Comparison of ENCODE assay signal across 27 mouse cellular contexts in the genomic region with DNA sequence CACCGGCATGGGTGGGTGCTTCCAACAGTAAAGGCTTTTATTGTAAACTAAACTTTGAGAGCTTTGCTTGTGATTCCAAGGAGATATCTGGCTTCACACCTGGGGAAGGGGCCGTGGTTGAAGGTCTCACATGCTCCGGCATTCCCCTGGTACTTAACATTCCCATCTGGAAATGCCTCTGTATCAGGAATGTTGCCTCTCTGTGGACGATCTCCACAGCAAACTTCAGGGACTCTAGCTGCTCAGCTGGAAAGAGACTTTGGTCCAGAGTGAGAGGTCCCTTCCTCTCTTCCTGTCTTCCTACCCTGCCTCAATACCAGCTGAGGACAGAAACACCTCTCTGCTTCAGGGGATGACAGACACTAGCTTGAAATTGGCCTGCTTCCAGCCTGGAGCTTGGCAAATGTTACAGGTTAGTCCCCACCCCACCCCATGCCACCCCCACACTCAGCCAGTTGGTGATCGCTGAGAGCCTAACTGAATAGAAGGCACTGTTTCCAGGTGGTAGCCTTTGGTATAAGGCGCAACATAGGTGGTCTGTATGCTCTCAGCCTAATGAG. TPM values are rescaled to one million over a fixed set of nuclear protein-coding genes. Genes with fewer than 3 reads are reported as not detected.
A peak's percentile ranks its signal among the peaks of the same experiment; 100 is the strongest.
DNase-seq lines count a peak whose midpoint lies in the region; ATAC-seq lines count a peak whose summit lies in the region.
"Had no signal": no experiment of that assay in that cellular context is flagged by ENCODE, and none has a peak within 500 bp of the region (broad histone marks: within the 10 kb centered on the region; RNA-seq: fewer than 3 reads in every experiment).

No protein-coding gene starts in this region.

- no peaks in the 10 kb centered on the region for H3K27me3 ChIP-seq in heart, embryonic 14.5 days (ENCODE audit: control insufficient read depth, insufficient read depth, low read length)
- H3K27me3 ChIP-seq in kidney, embryonic 16.5 days (ENCODE audit: insufficient read depth, low read length) = no peaks in the 10 kb centered on the region
- H3K27me3 ChIP-seq: embryonic facial prominence, embryonic 12.5 days; forebrain, embryonic 13.5 days; stomach, embryonic 15.5 days had no signal

- peak overlapping the region in 1 of 2 experiments; percentile 38; a peak in 2 of 4 replicates for H3K27ac ChIP-seq in heart, embryonic 14.5 days (replicated peaks in 1 of 2; ENCODE audit: control insufficient read depth in 1 of 2, insufficient read depth in 1 of 2, low read depth in 2 of 2, low read length in 2 of 2)
- no peak overlapping the region for H3K27ac ChIP-seq in kidney, embryonic 16.5 days (ENCODE audit: low read length)
- H3K27ac ChIP-seq: embryonic facial prominence, embryonic 12.5 days; forebrain, embryonic 13.5 days; heart, adult 2 months; liver, embryonic 12.5 days; stomach, embryonic 15.5 days had no signal

- H3K9me3 ChIP-seq in heart, embryonic 14.5 days (ENCODE audit: control insufficient read depth, low read length) = no peaks in the 10 kb centered on the region
- H3K9me3 ChIP-seq in kidney, embryonic 16.5 days (ENCODE audit: low read length) = no peaks in the 10 kb centered on the region
- H3K9me3 ChIP-seq: embryonic facial prominence, embryonic 12.5 days; forebrain, embryonic 13.5 days; liver, embryonic 12.5 days; stomach, embryonic 15.5 days had no signal

- H3K4me3 ChIP-seq in heart, embryonic 14.5 days (ENCODE audit: control insufficient read depth in 1 of 2, insufficient read depth in 1 of 2, low read depth in 1 of 2, low read length in 2 of 2) = no peak overlapping the region
- H3K4me3 ChIP-seq in kidney, embryonic 16.5 days (ENCODE audit: low read length) = no peak overlapping the region
- H3K4me3 ChIP-seq: embryonic facial prominence, embryonic 12.5 days; erythroblast, embryonic 14.5 days; forebrain, embryonic 13.5 days; heart, adult 2 months; liver, embryonic 12.5 days; stomach, embryonic 15.5 days had no signal

- DNase-seq in heart, adult 8-10 months (ENCODE audit: low spot score) = no peak
- no peak for DNase-seq in kidney, adult 8-10 months
- peak; percentile 2 for DNase-seq in NIH3T3 (ENCODE audit: low read depth)
- DNase-seq in kidney, postnatal 25 days = peak; percentile 60 to 77
- DNase-seq in left cerebral cortex, postnatal 25 days (ENCODE audit: low spot score in 2 of 2) = no peak
- DNase-seq: cerebellum, adult 2 months; gastrocnemius, postnatal 10 days; heart, adult 2 months; lung, adult 2 months; retina, postnatal 1 day; thymus, adult 18-20 months had no signal

- 0 out of 2 replicates have a peak overlapping the region, but pooled peaks have one; percentile 8 for H3K4me2 ChIP-seq in heart, embryonic 14.5 days (ENCODE audit: low read length)
- H3K4me2 ChIP-seq in kidney, embryonic 16.5 days (replicated peaks; ENCODE audit: low read depth, low read length) = no peak overlapping the region
- H3K4me2 ChIP-seq: embryonic facial prominence, embryonic 12.5 days; forebrain, embryonic 13.5 days; liver, embryonic 12.5 days; midbrain, embryonic 11.5 days; stomach, embryonic 15.5 days had no signal

- peaks cover 13 to 20% of the 10 kb centered on the region in 2 experiments for H3K4me1 ChIP-seq in heart, embryonic 14.5 days (ENCODE audit: control insufficient read depth in 2 of 2, insufficient read depth in 2 of 2, low read length in 2 of 2)
- H3K4me1 ChIP-seq in kidney, embryonic 16.5 days (ENCODE audit: insufficient read depth, low read length) = peaks cover 5% of the 10 kb centered on the region; the same call in 1 of the 2 replicates
- H3K4me1 ChIP-seq: forebrain, embryonic 13.5 days; liver, embryonic 12.5 days; stomach, embryonic 15.5 days had no signal

- ATAC-seq in heart, embryonic 14.5 days (ENCODE audit: insufficient number of reproducible peaks, insufficient read depth, low FRiP score, low read depth) = no peak
- 0 out of 2 replicates have a peak, but pooled peaks have one; percentile 40 for ATAC-seq in kidney, embryonic 16.5 days (ENCODE audit: low FRiP score, low TSS enrichment)
- ATAC-seq: forebrain, embryonic 13.5 days; hindbrain, embryonic 16.5 days; intestine, embryonic 16.5 days; liver, embryonic 12.5 days had no signal

- WGBS in heart, embryonic 14.5 days = 38% methylated on average over 6 of the region's 6 CpGs
- 67% methylated on average over 6 of the region's 6 CpGs for WGBS in kidney, embryonic 16.5 days

- H3K9ac ChIP-seq in heart, embryonic 14.5 days (ENCODE audit: low read length) = no peak overlapping the region
- no peak overlapping the region for H3K9ac ChIP-seq in kidney, embryonic 16.5 days (replicated peaks; ENCODE audit: low read length)
- H3K9ac ChIP-seq: embryonic facial prominence, embryonic 12.5 days; forebrain, embryonic 13.5 days; liver, embryonic 12.5 days; stomach, embryonic 15.5 days had no signal

- intact Hi-C loops in left cerebral cortex, postnatal 25 days (cut with DNase I) = no loop called here

- no peaks in the 10 kb centered on the region for H3K36me3 ChIP-seq in heart, embryonic 14.5 days (ENCODE audit: control insufficient read depth, insufficient read depth, low read length)
- no peaks in the 10 kb centered on the region for H3K36me3 ChIP-seq in kidney, embryonic 16.5 days (ENCODE audit: insufficient read depth, low read length)
- H3K36me3 ChIP-seq: embryonic facial prominence, embryonic 12.5 days; liver, embryonic 12.5 days; stomach, embryonic 15.5 days had no signal

RNA-seq across cellular contexts. Expression of gene Methig1, which starts 1.4 kb away (rescaled TPM):
- not detected in 2 replicates for polyA plus RNA-seq in heart, embryonic 14.5 days (2014; fragmentation: Nextera tagmentation; extraction: Ambion mirVana)
- under 1 TPM in 1 of 4 experiments, not detected in 3; 0.66 TPM for total RNA-seq in heart, adult 8-10 months (2022)
- 0.60 and 0.94 TPM in 2 replicates for polyA plus RNA-seq in kidney, embryonic 16.5 days (2015; fragmentation: Nextera tagmentation; extraction: Ambion mirVana)
- not detected for total RNA-seq in left cerebral cortex, postnatal 25 days (2021)
- total RNA-seq: common myeloid progenitor, adult 5-6 weeks; gastrocnemius, postnatal 10 days; layer of hippocampus, adult 8-10 months had no signal
- polyA plus RNA-seq: C2C12; cerebellum, adult 2 months; erythroblast, embryonic 14.5 days; forebrain, embryonic 13.5 days; heart, adult 2 months; hindbrain, embryonic 16.5 days; intestine, embryonic 16.5 days; limb, embryonic 11.5 days; liver, embryonic 12.5 days; lung, adult 2 months; midbrain, embryonic 11.5 days; neural tube, embryonic 11.5 days had no signal

RNA-seq across cellular contexts. Expression of gene Mettl7a2, which starts 1.4 kb away (rescaled TPM):
- polyA plus RNA-seq in heart, embryonic 14.5 days (2014; fragmentation: Nextera tagmentation; extraction: Ambion mirVana) = not detected in 2 replicates
- 1 to 10 TPM in 2 of 4 experiments, under 1 TPM in 2; 0.79 to 2.2 (median 0.99) TPM for total RNA-seq in heart, adult 8-10 months (2022)
- 0.41 and 0.60 TPM in 2 replicates for polyA plus RNA-seq in kidney, embryonic 16.5 days (2015; fragmentation: Nextera tagmentation; extraction: Ambion mirVana)
- under 1 TPM; 0.27 to 0.30 TPM for total RNA-seq in left cerebral cortex, postnatal 25 days (2021)
- total RNA-seq: common myeloid progenitor, adult 5-6 weeks had no signal
- polyA plus RNA-seq: C2C12; cerebellum, adult 2 months; embryonic facial prominence, embryonic 12.5 days; erythroblast, embryonic 14.5 days; forebrain, embryonic 13.5 days; heart, adult 2 months; hindbrain, embryonic 16.5 days; intestine, embryonic 16.5 days; limb, embryonic 11.5 days; liver, embryonic 12.5 days; lung, adult 2 months; midbrain, embryonic 11.5 days; stomach, embryonic 15.5 days had no signal

RNA-seq across cellular contexts. Expression of gene Higd1c, which starts 12.8 kb away (rescaled TPM):
- polyA plus RNA-seq in heart, embryonic 14.5 days (2014; fragmentation: Nextera tagmentation; extraction: Ambion mirVana) = not detected in 2 replicates
- total RNA-seq in heart, adult 8-10 months (2022) = not detected
- 0.35 and 1.3 TPM in 2 replicates for polyA plus RNA-seq in kidney, embryonic 16.5 days (2015; fragmentation: Nextera tagmentation; extraction: Ambion mirVana)
- total RNA-seq in left cerebral cortex, postnatal 25 days (2021) = not detected
- total RNA-seq: adrenal gland, adult 18-20 months; common myeloid progenitor, adult 5-6 weeks; gastrocnemius, postnatal 10 days; heart, adult 2 months; layer of hippocampus, adult 8-10 months had no signal
- polyA plus RNA-seq: C2C12; cerebellum, adult 2 months; embryonic facial prominence, embryonic 12.5 days; erythroblast, embryonic 14.5 days; forebrain, embryonic 13.5 days; heart, adult 2 months; hindbrain, embryonic 16.5 days; intestine, embryonic 16.5 days; limb, embryonic 11.5 days; liver, embryonic 12.5 days; lung, adult 2 months; midbrain, embryonic 11.5 days; neural tube, embryonic 11.5 days; stomach, embryonic 15.5 days had no signal

RNA-seq across cellular contexts. Expression of gene Mettl7a3, which starts 16.9 kb away (rescaled TPM):
- polyA plus RNA-seq in heart, embryonic 14.5 days (2014; fragmentation: Nextera tagmentation; extraction: Ambion mirVana) = not detected in 2 replicates
- total RNA-seq in heart, adult 8-10 months (2022) = under 1 TPM in 1 of 4 experiments, not detected in 3; 0.19 TPM
- 0.19 TPM in 1 of 2 replicates, not detected in the other for polyA plus RNA-seq in kidney, embryonic 16.5 days (2015; fragmentation: Nextera tagmentation; extraction: Ambion mirVana)
- total RNA-seq in left cerebral cortex, postnatal 25 days (2021) = under 1 TPM; 0.37 to 0.48 TPM
- total RNA-seq: common myeloid progenitor, adult 5-6 weeks had no signal
- polyA plus RNA-seq: C2C12; erythroblast, embryonic 14.5 days; forebrain, embryonic 13.5 days; intestine, embryonic 16.5 days; limb, embryonic 11.5 days; liver, embryonic 12.5 days; midbrain, embryonic 11.5 days; neural tube, embryonic 11.5 days; stomach, embryonic 15.5 days had no signal

RNA-seq across cellular contexts. Expression of gene Mettl7a1, which starts 47.6 kb away (rescaled TPM):
- polyA plus RNA-seq in heart, embryonic 14.5 days (2014; fragmentation: Nextera tagmentation; extraction: Ambion mirVana) = 2.2 and 3.8 TPM in 2 replicates
- 10 to 100 TPM; 51.7 to 63.4 (median 54.3) TPM for total RNA-seq in heart, adult 8-10 months (2022)
- 15.5 and 19.0 TPM in 2 replicates for polyA plus RNA-seq in kidney, embryonic 16.5 days (2015; fragmentation: Nextera tagmentation; extraction: Ambion mirVana)
- 10 to 100 TPM; 27.0 to 31.6 TPM for total RNA-seq in left cerebral cortex, postnatal 25 days (2021)

Comparison
In these comparisons a context has a peak if more than half of its experiments do, and no peak if none do; other contexts are left out.
1. DNase-seq: peak in NIH3T3 (single experiment) and kidney, postnatal 25 days (2 of 2); none in heart, adult 8-10 months (single experiment), kidney, adult 8-10 months (0 of 2) and left cerebral cortex, postnatal 25 days (0 of 2).